In genomic region chr4:136893691-136894543, GRCm38 (mm10) we compare ENCODE assay signal across 8 mouse cellular contexts. TPM values are rescaled to one million over a fixed set of nuclear protein-coding genes. Genes with fewer than 3 reads are reported as not detected.
DNase-seq lines count a peak whose midpoint lies in the region; ATAC-seq and TF ChIP-seq lines count a peak whose summit lies in the region.
"Had no signal": no experiment of that assay in that cellular context is flagged by ENCODE, and none has a peak within 500 bp of the region (broad histone marks: within the 10 kb centered on the region; RNA-seq: fewer than 3 reads in every experiment).

No protein-coding gene starts in this region.

- H3K4me3 ChIP-seq in forebrain, embryonic 13.5 days: no peak overlapping the region
- H3K4me3 ChIP-seq in midbrain, postnatal 0 days (ENCODE audit: low read depth, low read length): no peak overlapping the region
- H3K4me3 ChIP-seq: embryonic facial prominence, embryonic 15.5 days had no signal

- no peaks in the 10 kb centered on the region for H3K36me3 ChIP-seq in forebrain, embryonic 13.5 days (ENCODE audit: poor library complexity, severe bottlenecking)
- H3K36me3 ChIP-seq in midbrain, postnatal 0 days (ENCODE audit: insufficient read depth, low read length): no peaks in the 10 kb centered on the region
- H3K36me3 ChIP-seq: embryonic facial prominence, embryonic 15.5 days had no signal

- DNase-seq in lung, postnatal 10 days: peak; percentile 16
- DNase-seq in lung, postnatal 14 days: no peak
- peak; percentile 31 for DNase-seq in cerebellum, adult 11 months
- DNase-seq in kidney, postnatal 14 days: peak; percentile 39
- peak; percentile 82 for DNase-seq in midbrain, postnatal 0 days (ENCODE audit: low spot score)
- DNase-seq in natural killer cell, adult 2 months (ENCODE audit: low spot score in 2 of 2): no peak

- WGBS in forebrain, embryonic 13.5 days: 5% methylated on average over 9 of the region's 9 CpGs
- WGBS in midbrain, postnatal 0 days: 3% methylated on average over 9 of the region's 9 CpGs

- H3K4me2 ChIP-seq in forebrain, embryonic 13.5 days: no peak overlapping the region
- H3K4me2 ChIP-seq in midbrain, postnatal 0 days (ENCODE audit: low read depth, low read length, poor library complexity, severe bottlenecking): no peak overlapping the region
- H3K4me2 ChIP-seq: embryonic facial prominence, embryonic 15.5 days had no signal

- H3K9me3 ChIP-seq in forebrain, embryonic 13.5 days (replicated peaks): no peaks in the 10 kb centered on the region
- no peaks in the 10 kb centered on the region for H3K9me3 ChIP-seq in midbrain, postnatal 0 days (ENCODE audit: low read length)
- H3K9me3 ChIP-seq: embryonic facial prominence, embryonic 15.5 days had no signal

- no peak overlapping the region for H3K9ac ChIP-seq in forebrain, embryonic 13.5 days
- H3K9ac ChIP-seq in midbrain, postnatal 0 days (replicated peaks; ENCODE audit: low read length, poor library complexity, severe bottlenecking): no peak overlapping the region
- H3K9ac ChIP-seq: embryonic facial prominence, embryonic 15.5 days had no signal

- H3K4me1 ChIP-seq in forebrain, embryonic 13.5 days: peaks cover 7% of the 10 kb centered on the region
- peaks cover 2% of the 10 kb centered on the region; the same call in 1 of the 2 replicates for H3K4me1 ChIP-seq in midbrain, postnatal 0 days (ENCODE audit: insufficient read depth, low read length)

- peak; percentile 85 for ATAC-seq in forebrain, embryonic 13.5 days
- ATAC-seq in midbrain, postnatal 0 days (ENCODE audit: low FRiP score): peak; percentile 78; the same call in 1 of the 2 replicates

- H3K27ac ChIP-seq in forebrain, embryonic 13.5 days: no peak overlapping the region
- no peak overlapping the region for H3K27ac ChIP-seq in midbrain, postnatal 0 days (ENCODE audit: low read depth, low read length)
- H3K27ac ChIP-seq: embryonic facial prominence, embryonic 15.5 days had no signal

- peaks cover 53% of the 10 kb centered on the region for H3K27me3 ChIP-seq in forebrain, embryonic 13.5 days
- peaks cover 17% of the 10 kb centered on the region for H3K27me3 ChIP-seq in midbrain, postnatal 0 days (ENCODE audit: insufficient read depth, low read length)

- peak; percentile 97 for TF ChIP-seq CTCF in midbrain, postnatal 0 days (IDR thresholded peaks at IDR 0.05)

RNA-seq across cellular contexts. Expression of gene C1qc, which starts 1.1 kb away (rescaled TPM):
- 8.0 and 8.3 TPM in 2 replicates for polyA plus RNA-seq in forebrain, embryonic 13.5 days (2015; fragmentation: Nextera tagmentation; extraction: Ambion mirVana)
- total RNA-seq in midbrain, postnatal 0 days (2014; rRNA removed): 62.7 and 79.7 TPM in 2 replicates
- 39.0 and 39.7 TPM in 2 replicates for polyA plus RNA-seq in midbrain, postnatal 0 days (2015; fragmentation: Nextera tagmentation; extraction: Ambion mirVana)

RNA-seq across cellular contexts. Expression of gene C1qa, which starts 4.7 kb away (rescaled TPM):
- polyA plus RNA-seq in forebrain, embryonic 13.5 days (2015; fragmentation: Nextera tagmentation; extraction: Ambion mirVana): 10.6 and 12.0 TPM in 2 replicates
- 48.5 and 48.8 TPM in 2 replicates for total RNA-seq in midbrain, postnatal 0 days (2014; rRNA removed)
- 38.8 and 44.4 TPM in 2 replicates for polyA plus RNA-seq in midbrain, postnatal 0 days (2015; fragmentation: Nextera tagmentation; extraction: Ambion mirVana)

RNA-seq across cellular contexts. Expression of gene C1qb, which starts 7.9 kb away (rescaled TPM):
- polyA plus RNA-seq in forebrain, embryonic 13.5 days (2015; fragmentation: Nextera tagmentation; extraction: Ambion mirVana): 19.1 and 20.4 TPM in 2 replicates
- 60.0 and 71.3 TPM in 2 replicates for total RNA-seq in midbrain, postnatal 0 days (2014; rRNA removed)
- 64.3 and 72.3 TPM in 2 replicates for polyA plus RNA-seq in midbrain, postnatal 0 days (2015; fragmentation: Nextera tagmentation; extraction: Ambion mirVana)

RNA-seq across cellular contexts. Expression of gene Ephb2, which starts 58.1 kb away (rescaled TPM):
- 10.7 and 12.7 TPM in 2 replicates for polyA plus RNA-seq in forebrain, embryonic 13.5 days (2015; fragmentation: Nextera tagmentation; extraction: Ambion mirVana)
- total RNA-seq in midbrain, postnatal 0 days (2014; rRNA removed): 149 and 202 TPM in 2 replicates
- 13.6 and 15.6 TPM in 2 replicates for polyA plus RNA-seq in midbrain, postnatal 0 days (2015; fragmentation: Nextera tagmentation; extraction: Ambion mirVana)

Comparison
In these comparisons a context has a peak if more than half of its experiments do, and no peak if none do; other contexts are left out.
1. DNase-seq: peak in lung, postnatal 10 days (single experiment), cerebellum, adult 11 months (single experiment), kidney, postnatal 14 days (single experiment) and midbrain, postnatal 0 days (single experiment); none in lung, postnatal 14 days (single experiment) and natural killer cell, adult 2 months (0 of 2).